Mouse (Mus musculus): ENCODE measurements around the gene Stard10.
A peak's percentile ranks its signal among the peaks of the same experiment; 100 is the strongest.

DNA sequence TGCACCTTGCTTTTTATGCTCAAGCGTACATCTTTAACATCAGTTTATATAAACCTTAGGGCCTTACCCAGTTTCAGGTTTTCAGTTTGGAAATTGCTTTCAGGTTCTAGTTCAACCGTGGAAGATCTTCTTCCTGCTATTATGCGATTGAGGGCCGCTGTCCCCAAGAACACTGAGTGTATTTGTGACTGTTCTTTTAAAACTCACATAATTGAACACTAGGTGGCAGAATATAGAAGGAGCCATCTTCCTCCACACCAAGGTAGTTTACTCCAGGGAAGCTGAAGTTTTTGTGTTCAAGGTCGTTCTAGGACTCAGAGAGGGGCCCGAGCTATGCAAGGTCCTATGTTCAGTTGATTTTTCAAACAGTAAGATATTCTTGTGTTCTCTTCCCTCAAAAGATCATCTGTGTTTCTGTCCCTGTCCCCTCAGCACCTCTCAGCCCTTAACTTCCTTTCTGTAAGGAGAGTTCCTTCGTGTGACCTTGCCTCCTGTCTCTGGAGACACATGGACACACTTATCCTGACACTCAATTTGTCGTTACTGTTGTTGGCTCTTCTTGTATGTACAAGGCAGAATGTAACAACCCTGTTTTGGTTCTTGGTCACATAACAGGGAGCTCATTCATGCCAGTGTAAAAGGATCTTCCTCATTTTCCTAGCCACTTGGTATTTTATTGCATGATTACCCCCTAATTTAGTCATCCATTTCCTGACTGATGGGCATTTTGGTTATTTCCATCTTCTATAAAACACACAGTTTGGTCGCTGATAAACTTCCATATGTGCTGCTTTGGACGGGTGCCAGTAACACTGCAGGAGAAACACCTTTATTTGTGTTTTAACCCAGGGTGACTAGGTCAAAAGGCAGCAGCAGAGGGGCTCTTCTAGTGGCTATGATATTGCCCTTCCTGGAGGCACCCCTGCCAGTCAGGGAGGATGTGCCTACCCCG lies 51.3 kb downstream of the Stard10 start:
- TF ChIP-seq CTCF (IDR thresholded peaks at IDR 0.05; ENCODE audit: low read depth) (peak; percentile 31; the same call in 1 of the 2 replicates), EP300 (IDR thresholded peaks at IDR 0.05; ENCODE audit: low read depth) (no peak)
